Mouse (Mus musculus) CH12.LX (cell line): ENCODE measurements around the gene Zfyve26. TPM values are rescaled to one million over a fixed set of nuclear protein-coding genes. Genes with fewer than 3 reads are reported as not detected.

Experiments used
- DNase-seq: peaks from one replicate; pipeline ENCODE4 v3.0.0-alpha.2; 2013; ENCODE audit errors: extremely low read depth
- H3K27ac ChIP-seq: 2 replicates; pipeline ENCODE4 v1.5.1; 2012; ENCODE audit warnings: low read depth, mild to moderate bottlenecking, control low read depth, moderate library complexity; ENCODE audit not compliant: insufficient read depth
- H3K27me3 ChIP-seq: replicated peaks from 2 replicates; pipeline ENCODE3; 2012; ENCODE audit warnings: inconsistent platforms
- H3K36me3 ChIP-seq, 2 experiments: replicated peaks in 1 of 2; 2 replicates each; pipeline versions ENCODE3 to v1.6.1; 2012; ENCODE audit warnings: inconsistent platforms in 1 of 2, low read length in 1 of 2, mild to moderate bottlenecking in 1 of 2, mixed read lengths in 1 of 2, moderate library complexity in 1 of 2; ENCODE audit not compliant: control insufficient read depth in 1 of 2, insufficient read depth in 1 of 2
- H3K4me1 ChIP-seq, 2 experiments: 2 replicates each; pipeline ENCODE4 v1.6.1; 2012; ENCODE audit warnings: inconsistent platforms in 1 of 2, moderate library complexity in 1 of 2; ENCODE audit not compliant: insufficient read depth in 2 of 2, control insufficient read depth in 1 of 2
- H3K4me2 ChIP-seq: 2 replicates; pipeline ENCODE4 v1.6.1; 2012; ENCODE audit warnings: low read depth, mild to moderate bottlenecking, control low read depth; ENCODE audit not compliant: poor library complexity, insufficient read depth, severe bottlenecking
- H3K4me3 ChIP-seq, 3 experiments: fragments of 150-350 bp in 1 of 3; sonication (generic) in 1 of 3; replicated peaks in 1 of 3; 2 replicates each; pipeline versions ENCODE3 to v1.5.1; 2011 to 2012; ENCODE audit warnings: low read depth in 2 of 3, low read length in 2 of 3, mild to moderate bottlenecking in 2 of 3, moderate library complexity in 2 of 3, control low read depth in 1 of 3, improper control_type of control experiment in 1 of 3, inconsistent platforms in 1 of 3, mixed read lengths in 1 of 3; ENCODE audit not compliant: poor library complexity in 1 of 3
- H3K79me2 ChIP-seq: replicated peaks from 2 replicates; pipeline ENCODE4 v1.6.1; 2012; ENCODE audit warnings: mild to moderate bottlenecking, moderate library complexity; ENCODE audit not compliant: control insufficient read depth, poor library complexity, insufficient read depth, severe bottlenecking; ENCODE audit errors: extremely low read depth
- H3K9ac ChIP-seq: 2 replicates; pipeline ENCODE4 v1.6.1; 2012; ENCODE audit warnings: low read depth, mild to moderate bottlenecking, control low read depth, moderate library complexity; ENCODE audit not compliant: insufficient read depth
- H3K9me3 ChIP-seq: replicated peaks from 2 replicates; pipeline ENCODE3; 2012; ENCODE audit warnings: low read length, inconsistent platforms, mixed read lengths
- BHLHE40 ChIP-seq: IDR thresholded peaks from 2 replicates; pipeline ENCODE4 v1.6.1; 2011; ENCODE audit warnings: mild to moderate bottlenecking, low read depth, low read length, improper control_type of control experiment
- CHD1 ChIP-seq: IDR thresholded peaks from 2 replicates; pipeline ENCODE4 v1.6.1; 2012; ENCODE audit warnings: low read depth, low read length, improper control_type of control experiment, inconsistent platforms
- CTCF ChIP-seq, 2 experiments: IDR thresholded peaks in 1 of 2; conservative IDR thresholded peaks in 1 of 2; 2 replicates each; pipeline ENCODE4 v1.5.1; 2011 to 2012; ENCODE audit warnings: low read depth in 2 of 2, low read length in 2 of 2, improper control_type of control experiment in 1 of 2, inconsistent platforms in 1 of 2, mild to moderate bottlenecking in 1 of 2, moderate library complexity in 1 of 2
- E2F4 ChIP-seq: IDR thresholded peaks from 2 replicates; pipeline ENCODE4 v1.6.1; 2011; ENCODE audit warnings: low read depth, low read length, improper control_type of control experiment; ENCODE audit not compliant: insufficient replicate concordance
- GABPA ChIP-seq: IDR thresholded peaks from 2 replicates; pipeline ENCODE4 v1.6.1; 2012; ENCODE audit warnings: low read depth, low read length, improper control_type of control experiment, inconsistent platforms; ENCODE audit not compliant: insufficient replicate concordance
- HCFC1 ChIP-seq: IDR thresholded peaks from 2 replicates; pipeline ENCODE4 v1.6.1; 2012; ENCODE audit warnings: low read depth, mild to moderate bottlenecking, inconsistent platforms, low read length, improper control_type of control experiment
- IRF4 ChIP-seq: IDR thresholded peaks from 2 replicates; pipeline ENCODE4 v1.6.1; 2014; ENCODE audit warnings: low read depth, mild to moderate bottlenecking, inconsistent platforms, low read length, improper control_type of control experiment
- KAT2A ChIP-seq: IDR thresholded peaks from 2 replicates; pipeline ENCODE4 v1.6.1; 2012; ENCODE audit warnings: low read length, improper control_type of control experiment, inconsistent platforms; ENCODE audit not compliant: insufficient replicate concordance
- MAX ChIP-seq: IDR thresholded peaks from 2 replicates; pipeline ENCODE4 v1.6.1; 2011; ENCODE audit warnings: low read length, improper control_type of control experiment
- MYC ChIP-seq: IDR thresholded peaks from 2 replicates; pipeline ENCODE4 v1.6.1; 2011; ENCODE audit warnings: low read depth, mild to moderate bottlenecking, improper control_type of control experiment, low read length
- NRF1 ChIP-seq: IDR thresholded peaks from 2 replicates; pipeline ENCODE4 v1.6.1; 2014; ENCODE audit warnings: low read depth, mild to moderate bottlenecking, inconsistent platforms, low read length, improper control_type of control experiment, moderate library complexity
- POLR2A ChIP-seq: IDR thresholded peaks from 2 replicates; pipeline ENCODE4 v1.6.1; 2011; ENCODE audit warnings: low read depth, mild to moderate bottlenecking, improper control_type of control experiment, low read length
- SIN3A ChIP-seq: IDR thresholded peaks from 2 replicates; pipeline ENCODE4 v1.6.1; 2012; ENCODE audit warnings: low read length, improper control_type of control experiment, inconsistent platforms
- TBP ChIP-seq: conservative IDR thresholded peaks from 2 replicates; pipeline ENCODE4 v1.6.1; 2011; ENCODE audit warnings: low read depth, low read length, improper control_type of control experiment
- TCF12 ChIP-seq: IDR thresholded peaks from 2 replicates; pipeline ENCODE4 v1.6.1; 2014; ENCODE audit warnings: low read depth, mild to moderate bottlenecking, inconsistent platforms, low read length, improper control_type of control experiment
- UBTF ChIP-seq: IDR thresholded peaks from 2 replicates; pipeline ENCODE4 v1.6.1; 2012; ENCODE audit warnings: low read depth, mild to moderate bottlenecking, inconsistent platforms, low read length, improper control_type of control experiment, moderate library complexity
- USF1 ChIP-seq: IDR thresholded peaks from 2 replicates; pipeline ENCODE4 v1.6.1; 2014; ENCODE audit warnings: low read depth, mild to moderate bottlenecking, inconsistent platforms, low read length, improper control_type of control experiment
- USF2 ChIP-seq: conservative IDR thresholded peaks from 2 replicates; pipeline ENCODE4 v1.6.1; 2011; ENCODE audit warnings: low read depth, low read length, improper control_type of control experiment
- ZC3H11A ChIP-seq: IDR thresholded peaks from 2 replicates; pipeline ENCODE4 v1.6.1; 2012; ENCODE audit warnings: low read depth, mild to moderate bottlenecking, inconsistent platforms, low read length, improper control_type of control experiment
- ZKSCAN1 ChIP-seq: IDR thresholded peaks from 2 replicates; pipeline ENCODE4 v1.6.1; 2012; ENCODE audit warnings: low read depth, inconsistent platforms, low read length, improper control_type of control experiment, borderline replicate concordance
- ZNF384 ChIP-seq: IDR thresholded peaks from 2 replicates; pipeline ENCODE4 v1.6.1; 2012; ENCODE audit warnings: low read depth, low read length, improper control_type of control experiment, inconsistent platforms
- dilution Hi-C: fragments of 300-500 bp; cut with MboI; formaldehyde crosslinking; loops from 2 replicates; pipeline ENCODE4 v1.14.3; 2020; ENCODE audit warnings: low sequenced_read_pairs; ENCODE audit not compliant: extremely low pct_unique_long_range_greater_than_20kb, extremely low pct_ligation_motif_present
- in situ Hi-C: fragments of 300-500 bp; cut with MboI; formaldehyde crosslinking; loops from 3 replicates; pipeline ENCODE4 v1.14.3; 2019; ENCODE audit warnings: low sequenced_read_pairs, low pct_ligation_motif_present, low pct_unique_long_range_greater_than_20kb, mixed read lengths
- polyA plus RNA-seq: library from polyadenylated mRNA; unstranded; fragments of >175 nt; gene quantifications from 2 replicates; pipeline ENCODE4 v1.2.1, GENCODE M21; 2012; ENCODE audit warnings: low read depth; ENCODE audit not compliant: insufficient read length
- total RNA-seq, 2 experiments: library from RNA; depleted of rRNA; stranded (reverse); fragments of 300-350 nt in 1 of 2; fragments of >200 nt in 1 of 2; gene quantifications; 2 replicates each; pipeline ENCODE4 v1.2.3; 2012 to 2014

Gene Zfyve26
- total RNA-seq (2012; rRNA removed) = 16.1 and 19.1 TPM in 2 replicates
- total RNA-seq (2014; rRNA removed) = 10.1 and 10.4 TPM in 2 replicates
- 24.8 and 27.8 TPM in 2 replicates for polyA plus RNA-seq

- peak within 1 kb of the TSS; percentile 93 for H3K4me2 ChIP-seq
- DNase-seq = peak; percentile 97
- peak within 1 kb of the TSS; percentile 24; the same call in 1 of the 2 replicates for H3K27ac ChIP-seq
- dilution Hi-C loops (no loop called here), in situ Hi-C loops (no loop called here)
- H3K9me3 ChIP-seq = no peaks in the 10 kb centered on the region
- H3K4me1 ChIP-seq = peaks cover 0 to 35% of the 10 kb centered on the region in 2 experiments; a peak in 2 of 4 replicates
- TF ChIP-seq TBP = peak; percentile 78; the same call in 1 of the 2 replicates
- TF ChIP-seq USF1 = peak; percentile 96
- TF ChIP-seq POLR2A = peak; percentile 76
- no peak for TF ChIP-seq UBTF
- TF ChIP-seq HCFC1 = peak; percentile 81
- TF ChIP-seq ZKSCAN1 = no peak
- peak; percentile 81 for TF ChIP-seq TCF12
- no peak for TF ChIP-seq GABPA
- peak; percentile 96 for TF ChIP-seq SIN3A
- peak; percentile 54 for TF ChIP-seq NRF1
- 0 out of 4 replicates have a peak, but pooled peaks of 1 of the 2 experiments have one; percentile 8 for TF ChIP-seq CTCF (conservative IDR thresholded peaks at IDR 0.05 in 1 of 2, IDR thresholded peaks at IDR 0.05 in 1 of 2; ENCODE audit: low read depth in 2 of 2, low read length in 2 of 2)
- 0 out of 2 replicates have a peak, but pooled peaks have one; percentile 55 for TF ChIP-seq KAT2A
- TF ChIP-seq BHLHE40 = peak; percentile 97
- TF ChIP-seq MAX = peak; percentile 97
- 0 out of 2 replicates have a peak, but pooled peaks have one; percentile 34 for TF ChIP-seq MYC
- peak; percentile 98 for TF ChIP-seq USF2
- TF ChIP-seq IRF4 = no peak; the same call in 1 of the 2 replicates
- H3K4me3 ChIP-seq = peak within 1 kb of the TSS; percentile 75 to 89 (median 76)
- peaks cover 9 to 34% of the 10 kb centered on the region in 2 experiments for H3K36me3 ChIP-seq
- peaks cover 5% of the 10 kb centered on the region for H3K79me2 ChIP-seq
- peak within 1 kb of the TSS; percentile 81 for H3K9ac ChIP-seq
- no peaks in the 10 kb centered on the region for H3K27me3 ChIP-seq
Observed at GRCm38 (mm10) chr12:79296126-79296816, at the start of gene Zfyve26. Zfyve26 (minus strand) TSS chr12:79296304.

DNA sequence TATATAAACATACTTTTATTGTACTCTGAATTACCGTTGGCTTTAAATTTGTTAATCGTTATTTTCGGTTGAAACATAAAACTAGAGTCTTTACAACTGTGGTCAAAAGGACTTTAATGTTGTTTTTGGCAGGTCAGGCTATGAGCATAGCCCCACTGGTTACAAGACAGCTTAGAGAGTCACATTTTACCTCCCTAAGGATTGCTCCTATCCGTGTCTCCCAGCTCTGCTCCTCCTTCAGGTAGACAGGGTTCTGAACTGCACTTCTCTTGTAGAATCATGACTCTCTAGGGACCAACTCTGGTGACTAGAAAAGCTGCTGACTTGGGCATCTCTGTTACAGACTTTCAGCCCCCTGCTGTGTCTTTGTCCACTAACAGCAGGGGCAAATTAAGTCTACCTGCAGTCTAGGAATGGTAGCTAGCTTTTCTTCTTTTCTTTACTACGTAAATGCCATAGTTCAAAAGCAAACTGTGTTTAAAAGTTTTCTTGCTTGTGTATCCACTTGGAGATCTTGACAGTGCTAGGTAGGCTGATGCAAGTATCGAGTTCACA, 45.3 kb upstream of the Zfyve26 start:
- in situ Hi-C loops (no loop called here), dilution Hi-C loops (no loop called here)
- no peaks in the 10 kb centered on the region for H3K9me3 ChIP-seq
- DNase-seq = no peak
- no peaks in the 10 kb centered on the region for H3K79me2 ChIP-seq
- no peak overlapping the region for H3K27ac ChIP-seq
- no peak overlapping the region for H3K4me3 ChIP-seq
- H3K36me3 ChIP-seq = peaks cover 0 to 46% of the 10 kb centered on the region in 2 experiments
- TF ChIP-seq KAT2A (no peak), E2F4 (no peak), CHD1 (no peak), NRF1 (no peak), ZNF384 (no peak), BHLHE40 (no peak), HCFC1 (no peak), ZC3H11A (no peak), UBTF (no peak)
- H3K4me1 ChIP-seq = peaks cover 0 to 2% of the 10 kb centered on the region in 2 experiments; a peak in 1 of 4 replicates
- H3K4me2 ChIP-seq = no peak overlapping the region
- no peak overlapping the region for H3K9ac ChIP-seq
- no peaks in the 10 kb centered on the region for H3K27me3 ChIP-seq
